Mouse (Mus musculus) embryonic facial prominence, embryonic 13.5 days (tissue): ENCODE measurements around the gene Wwp2. TPM values are rescaled to one million over a fixed set of nuclear protein-coding genes. Genes with fewer than 3 reads are reported as not detected.

Source experiments
- ATAC-seq: fragments of 200-750 bp; cut with Nextera tagmentation; 2 replicates; pipeline ENCODE4 v1.8.0; 2017; ENCODE audit warnings: low read depth; ENCODE audit not compliant: insufficient number of reproducible peaks, insufficient read depth, low FRiP score, low TSS enrichment
- H3K27ac ChIP-seq: fragments of 300-500 bp; sonication (generic); 2 replicates; pipeline ENCODE4 v1.5.1; 2015; ENCODE audit warnings: moderate library complexity, mild to moderate bottlenecking, inconsistent platforms
- H3K27me3 ChIP-seq: fragments of 300-500 bp; sonication (generic); 2 replicates; pipeline ENCODE4 v1.6.1; 2015; ENCODE audit warnings: mild to moderate bottlenecking, inconsistent platforms
- H3K36me3 ChIP-seq: fragments of 300-500 bp; sonication (generic); 2 replicates; pipeline ENCODE4 v1.6.1; 2015; ENCODE audit warnings: mild to moderate bottlenecking, inconsistent platforms
- H3K4me1 ChIP-seq: fragments of 300-500 bp; sonication (generic); 2 replicates; pipeline ENCODE4 v1.6.1; 2015; ENCODE audit warnings: inconsistent platforms
- H3K4me2 ChIP-seq: fragments of 300-500 bp; sonication (generic); 2 replicates; pipeline ENCODE4 v1.6.1; 2015; ENCODE audit warnings: moderate library complexity, mild to moderate bottlenecking, inconsistent platforms
- H3K4me3 ChIP-seq: fragments of 300-500 bp; sonication (generic); 2 replicates; pipeline ENCODE4 v1.5.1; 2015; ENCODE audit warnings: mild to moderate bottlenecking, inconsistent platforms
- H3K9ac ChIP-seq: fragments of 300-500 bp; sonication (generic); 2 replicates; pipeline ENCODE4 v1.6.1; 2015; ENCODE audit warnings: mild to moderate bottlenecking, inconsistent platforms
- H3K9me3 ChIP-seq: fragments of 300-500 bp; sonication (generic); 2 replicates; pipeline ENCODE4 v1.6.1; 2016; ENCODE audit warnings: inconsistent platforms
- WGBS: fragments of 180-500 bp; shearing (Covaris S2); methylation state at CpG from one replicate; pipeline ENCODE4 v1.1.7; 2015; ENCODE audit warnings: mixed read lengths; 5-methylcytosine and 5-hydroxymethylcytosine counted together
- polyA plus RNA-seq: library from polyadenylated mRNA; unstranded; fragments of >200 nt; fragmentation: Nextera tagmentation; extraction: Ambion mirVana; gene quantifications from 2 replicates; pipeline ENCODE4 v1.2.1, GENCODE M21; 2015

The Wwp2 gene
- polyA plus RNA-seq, 1 experiment from 2014 or later = 158 TPM

- H3K27me3 ChIP-seq = no peaks in the 10 kb centered on the region
- peak overlapping the region; percentile 90 for H3K27ac ChIP-seq
- peaks cover 4% of the 10 kb centered on the region; the same call in 1 of the 2 replicates for H3K36me3 ChIP-seq
- H3K4me3 ChIP-seq = no peak overlapping the region
- peaks cover 52% of the 10 kb centered on the region for H3K4me1 ChIP-seq
- WGBS = 78% methylated on average over 9 of the region's 9 CpGs
- no peak overlapping the region for H3K4me2 ChIP-seq
- no peak overlapping the region for H3K9ac ChIP-seq
- ATAC-seq = no peak
- no peaks in the 10 kb centered on the region for H3K9me3 ChIP-seq
Measured at GRCm38 (mm10) chr8:107495425-107495824, 59.3 kb downstream of the Wwp2 start.

- H3K27ac ChIP-seq = peak overlapping the region; percentile 90
- H3K4me3 ChIP-seq = peak overlapping the region; percentile 21
- no peak for ATAC-seq
- WGBS = 26% methylated on average over 6 of the region's 6 CpGs
- peak overlapping the region; percentile 49; the same call in 1 of the 2 replicates for H3K9ac ChIP-seq
- 0 out of 2 replicates have a peak, but pooled peaks cover 3% of the 10 kb centered on the region for H3K9me3 ChIP-seq
- peaks cover 48% of the 10 kb centered on the region for H3K4me1 ChIP-seq
- no peaks in the 10 kb centered on the region for H3K27me3 ChIP-seq
- H3K36me3 ChIP-seq = peaks cover 4% of the 10 kb centered on the region; the same call in 1 of the 2 replicates
- peak overlapping the region; percentile 50 for H3K4me2 ChIP-seq
Measured at GRCm38 (mm10) chr8:107497708-107498107, 61.5 kb downstream of the Wwp2 start.

- Histone ChIP-seq H3K36me3 (peaks cover 4% of the 10 kb centered on the region; the same call in 1 of the 2 replicates), H3K4me1 (peaks cover 55% of the 10 kb centered on the region), H3K27me3 (no peaks in the 10 kb centered on the region), H3K27ac (peak overlapping the region; percentile 90), H3K4me2 (no peak overlapping the region), H3K4me3 (no peak overlapping the region), H3K9ac (no peak overlapping the region), H3K9me3 (0 out of 2 replicates have a peak, but pooled peaks cover 3% of the 10 kb centered on the region)
- WGBS = 53% methylated on average over 1 of the region's 1 CpGs
- no peak for ATAC-seq
Measured at GRCm38 (mm10) chr8:107498390-107498789, 62.2 kb downstream of the Wwp2 start.

- Histone ChIP-seq H3K9ac (no peak overlapping the region), H3K27me3 (no peaks in the 10 kb centered on the region)
- no peak for ATAC-seq
Measured at GRCm38 (mm10) chr8:107498806-107499205, 62.6 kb downstream of the Wwp2 start.

GRCm38 (mm10) chr8:107499519-107499918, 63.4 kb downstream of the Wwp2 start:
- Histone ChIP-seq H3K4me2 (no peak overlapping the region), H3K27me3 (no peaks in the 10 kb centered on the region), H3K9ac (no peak overlapping the region), H3K27ac (no peak overlapping the region), H3K4me3 (no peak overlapping the region), H3K36me3 (peaks cover 4% of the 10 kb centered on the region; the same call in 1 of the 2 replicates), H3K4me1 (peaks cover 62% of the 10 kb centered on the region), H3K9me3 (0 out of 2 replicates have a peak, but pooled peaks cover 3% of the 10 kb centered on the region)
- ATAC-seq = no peak
- WGBS = 77% methylated on average over 3 of the region's 3 CpGs

More at GRCm38 (mm10) chr8:107498806-107499205, 62.6 kb downstream of the Wwp2 start:
- Histone ChIP-seq H3K4me2 (no peak overlapping the region), H3K36me3 (peaks cover 4% of the 10 kb centered on the region; the same call in 1 of the 2 replicates), H3K4me3 (no peak overlapping the region), H3K4me1 (peaks cover 59% of the 10 kb centered on the region), H3K9me3 (0 out of 2 replicates have a peak, but pooled peaks cover 3% of the 10 kb centered on the region), H3K27ac (peak overlapping the region; percentile 90)
- WGBS = 53% methylated on average over 8 of the region's 8 CpGs

GRCm38 (mm10) chr8:107502407-107502806, 66.2 kb downstream of the Wwp2 start:
- peaks cover 58% of the 10 kb centered on the region for H3K4me1 ChIP-seq
- no peak overlapping the region for H3K4me3 ChIP-seq
- WGBS = 76% methylated on average over 8 of the region's 8 CpGs
- no peak overlapping the region for H3K9ac ChIP-seq
- H3K36me3 ChIP-seq = peaks cover 13% of the 10 kb centered on the region
- no peak overlapping the region for H3K4me2 ChIP-seq
- ATAC-seq = no peak
- no peaks in the 10 kb centered on the region for H3K27me3 ChIP-seq
- H3K27ac ChIP-seq = peak overlapping the region; percentile 80
- 0 out of 2 replicates have a peak, but pooled peaks cover 3% of the 10 kb centered on the region for H3K9me3 ChIP-seq

- Histone ChIP-seq H3K4me2 (no peak overlapping the region), H3K9ac (no peak overlapping the region), H3K36me3 (peaks cover 18% of the 10 kb centered on the region), H3K27ac (peak overlapping the region; percentile 80), H3K27me3 (no peaks in the 10 kb centered on the region), H3K4me1 (peaks cover 52% of the 10 kb centered on the region), H3K4me3 (no peak overlapping the region), H3K9me3 (0 out of 2 replicates have a peak, but pooled peaks cover 3% of the 10 kb centered on the region)
- WGBS = 67% methylated on average over 3 of the region's 3 CpGs
- no peak; the same call in 1 of the 2 replicates for ATAC-seq
Measured at GRCm38 (mm10) chr8:107502922-107503321, 66.8 kb downstream of the Wwp2 start.

- ATAC-seq = peak; percentile 78
- peak overlapping the region; percentile 80 for H3K27ac ChIP-seq
- H3K4me3 ChIP-seq = no peak overlapping the region
- H3K27me3 ChIP-seq = no peaks in the 10 kb centered on the region
- no peak overlapping the region for H3K9ac ChIP-seq
- peaks cover 23% of the 10 kb centered on the region for H3K36me3 ChIP-seq
- peaks cover 48% of the 10 kb centered on the region for H3K4me1 ChIP-seq
- no peak overlapping the region for H3K4me2 ChIP-seq
- H3K9me3 ChIP-seq = 0 out of 2 replicates have a peak, but pooled peaks cover 3% of the 10 kb centered on the region
- WGBS = 9% methylated on average over 6 of the region's 6 CpGs
Measured at GRCm38 (mm10) chr8:107503354-107503753, 67.2 kb downstream of the Wwp2 start.

- Histone ChIP-seq H3K27ac (peak overlapping the region; percentile 80), H3K36me3 (peaks cover 23% of the 10 kb centered on the region), H3K27me3 (no peaks in the 10 kb centered on the region), H3K9me3 (0 out of 2 replicates have a peak, but pooled peaks cover 3% of the 10 kb centered on the region), H3K4me1 (peaks cover 40% of the 10 kb centered on the region), H3K4me2 (no peak overlapping the region), H3K4me3 (no peak overlapping the region), H3K9ac (no peak overlapping the region)
- no peak for ATAC-seq
- WGBS = 87% methylated on average over 13 of the region's 13 CpGs
Measured at GRCm38 (mm10) chr8:107504239-107504985, 68.2 kb downstream of the Wwp2 start.

GRCm38 (mm10) chr8:107505271-107505670, 69.1 kb downstream of the Wwp2 start:
- Histone ChIP-seq H3K27ac (peak overlapping the region; percentile 80; the same call in 1 of the 2 replicates), H3K9ac (no peak overlapping the region), H3K4me1 (peaks cover 35% of the 10 kb centered on the region), H3K27me3 (no peaks in the 10 kb centered on the region), H3K36me3 (peaks cover 23% of the 10 kb centered on the region), H3K4me2 (no peak overlapping the region), H3K4me3 (no peak overlapping the region), H3K9me3 (0 out of 2 replicates have a peak, but pooled peaks cover 3% of the 10 kb centered on the region)
- 70% methylated on average over 4 of the region's 4 CpGs for WGBS
- no peak for ATAC-seq

GRCm38 (mm10) chr8:107507019-107507418, 70.9 kb downstream of the Wwp2 start:
- no peak overlapping the region for H3K9ac ChIP-seq
- ATAC-seq = no peak
- H3K27ac ChIP-seq = no peak overlapping the region
- 90% methylated on average over 1 of the region's 1 CpGs for WGBS
- H3K4me2 ChIP-seq = no peak overlapping the region
- peaks cover 19% of the 10 kb centered on the region for H3K36me3 ChIP-seq
- H3K4me1 ChIP-seq = peaks cover 35% of the 10 kb centered on the region
- no peaks in the 10 kb centered on the region for H3K27me3 ChIP-seq
- no peaks in the 10 kb centered on the region for H3K9me3 ChIP-seq
- no peak overlapping the region for H3K4me3 ChIP-seq

GRCm38 (mm10) chr8:107510204-107510603, 74.0 kb downstream of the Wwp2 start:
- no peak overlapping the region for H3K4me3 ChIP-seq
- no peak for ATAC-seq
- H3K4me2 ChIP-seq = no peak overlapping the region
- H3K9me3 ChIP-seq = no peaks in the 10 kb centered on the region
- H3K36me3 ChIP-seq = peaks cover 23% of the 10 kb centered on the region
- H3K27me3 ChIP-seq = no peaks in the 10 kb centered on the region
- H3K4me1 ChIP-seq = peaks cover 9% of the 10 kb centered on the region
- no peak overlapping the region for H3K9ac ChIP-seq
- WGBS = 89% methylated on average over 5 of the region's 5 CpGs
- peak overlapping the region; percentile 30; the same call in 1 of the 2 replicates for H3K27ac ChIP-seq
